ENCODE assay signal across 11 mouse cellular contexts in the genomic region with DNA sequence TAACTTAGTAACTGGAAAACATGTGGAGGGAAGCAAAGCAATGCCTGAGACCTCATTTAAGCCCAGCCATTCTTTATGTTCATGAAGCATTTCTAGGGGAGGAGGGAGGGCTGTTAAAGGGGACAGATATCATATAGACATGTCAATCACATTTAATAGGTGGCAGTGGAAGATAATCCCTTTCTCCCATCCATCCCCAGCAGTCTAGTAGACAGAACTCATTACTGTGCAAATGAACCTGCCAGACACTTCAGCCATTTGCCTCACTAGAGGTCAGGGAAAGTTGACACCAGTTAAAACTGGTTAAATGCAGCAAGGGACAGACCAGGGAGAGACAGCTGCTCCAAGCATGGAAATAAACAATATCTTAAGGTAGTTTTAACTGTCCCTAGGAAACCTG.
DNase-seq lines count a peak whose midpoint lies in the region; ATAC-seq lines count a peak whose summit lies in the region.
"Had no signal": no experiment of that assay in that cellular context is flagged by ENCODE, and none has a peak within 500 bp of the region (broad histone marks: within the 10 kb centered on the region; RNA-seq: fewer than 3 reads in every experiment).

No protein-coding gene starts in this region.

- no peaks in the 10 kb centered on the region for H3K36me3 ChIP-seq in midbrain, embryonic 10.5 days
- no peaks in the 10 kb centered on the region for H3K36me3 ChIP-seq in liver, embryonic 12.5 days
- H3K36me3 ChIP-seq: heart, embryonic 10.5 days had no signal

- H3K4me1 ChIP-seq in midbrain, embryonic 10.5 days, result peaks cover 15% of the 10 kb centered on the region
- no peaks in the 10 kb centered on the region for H3K4me1 ChIP-seq in liver, embryonic 12.5 days
- H3K4me1 ChIP-seq: heart, embryonic 10.5 days had no signal

- no peak overlapping the region for H3K4me2 ChIP-seq in liver, embryonic 12.5 days

- H3K4me3 ChIP-seq in midbrain, embryonic 10.5 days, result no peak overlapping the region
- H3K4me3 ChIP-seq in liver, embryonic 12.5 days, result no peak overlapping the region
- H3K4me3 ChIP-seq: heart, embryonic 10.5 days had no signal

- peak; percentile 55 for DNase-seq in ES-CJ7 (ENCODE audit: low read depth, low spot score)
- peak; percentile 49 for DNase-seq in ZHBTc4 (ENCODE audit: low read depth, low spot score)
- DNase-seq in forelimb bud, embryonic 11.5 days (ENCODE audit: low read depth, low spot score), result peak; percentile 23
- DNase-seq in midbrain, embryonic 10.5 days (ENCODE audit: low spot score), result peak; percentile 19
- no peak for DNase-seq in gastrocnemius, postnatal 14 days
- DNase-seq in heart, adult 9 months (ENCODE audit: low spot score in 2 of 2), result no peak
- DNase-seq: left cerebral cortex, postnatal 4 days; lung, postnatal 10 days had no signal

- H3K9ac ChIP-seq in liver, embryonic 12.5 days, result no peak overlapping the region

- H3K9me3 ChIP-seq in midbrain, embryonic 10.5 days (replicated peaks), result no peaks in the 10 kb centered on the region
- H3K9me3 ChIP-seq in liver, embryonic 12.5 days (replicated peaks), result no peaks in the 10 kb centered on the region
- H3K9me3 ChIP-seq: heart, embryonic 10.5 days had no signal

- peak overlapping the region; percentile 46; the same call in 1 of the 2 replicates for H3K27ac ChIP-seq in midbrain, embryonic 10.5 days (replicated peaks)
- H3K27ac ChIP-seq in liver, embryonic 12.5 days, result no peak overlapping the region
- H3K27ac ChIP-seq: heart, embryonic 10.5 days; stomach, postnatal 0 days had no signal

- intact Hi-C loops in gastrocnemius, postnatal 14 days (cut with DNase I; ENCODE audit: low total_unique reads), result no loop called here

- H3K27me3 ChIP-seq in midbrain, embryonic 10.5 days (ENCODE audit: low read depth, poor library complexity, severe bottlenecking), result no peaks in the 10 kb centered on the region
- no peaks in the 10 kb centered on the region for H3K27me3 ChIP-seq in liver, embryonic 12.5 days (replicated peaks)

- no peak for ATAC-seq in liver, embryonic 12.5 days

Comparison
In these comparisons a context has a peak if more than half of its experiments do, and no peak if none do; other contexts are left out.
1. DNase-seq: peak in ES-CJ7 (single experiment), ZHBTc4 (single experiment), forelimb bud, embryonic 11.5 days (single experiment) and midbrain, embryonic 10.5 days (single experiment); none in gastrocnemius, postnatal 14 days (single experiment) and heart, adult 9 months (0 of 2).